Mouse (Mus musculus): ENCODE results near the gene Myo16.

DNA sequence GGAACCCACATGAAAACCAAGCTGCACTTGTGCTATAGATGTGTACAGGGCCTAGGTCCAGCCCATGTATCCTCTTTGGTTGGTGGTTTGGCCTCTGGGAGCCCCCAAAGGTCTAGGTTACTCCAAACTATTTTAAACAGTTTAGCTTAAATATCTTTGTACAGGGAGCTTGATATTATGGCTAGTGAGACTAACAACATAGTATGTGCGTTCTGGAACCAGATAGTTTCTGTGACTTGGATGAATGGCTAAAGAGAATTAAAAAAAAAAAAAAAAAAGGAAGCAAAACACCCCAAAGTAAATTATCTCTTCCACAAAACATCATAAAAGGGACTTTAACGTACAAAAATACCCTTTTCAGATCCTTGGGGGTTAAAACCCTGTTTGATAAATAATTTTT lies 218.9 kb downstream of the Myo16 start:
- TF ChIP-seq POLR2A (IDR thresholded peaks at IDR 0.05; ENCODE audit: low read depth, low read length) (no peak), CTCF (IDR thresholded peaks at IDR 0.05; ENCODE audit: borderline replicate concordance, insufficient read depth, low read length) (no peak)
